Mouse (Mus musculus) embryo, embryonic 11.5 days (tissue): ENCODE results near the gene Supt16.

ENCODE experiments used
- DNase-seq: peaks from one replicate; pipeline ENCODE4 v3.0.0-alpha.2; 2012; ENCODE audit warnings: low read depth, low spot score

The Supt16 gene

DNA sequence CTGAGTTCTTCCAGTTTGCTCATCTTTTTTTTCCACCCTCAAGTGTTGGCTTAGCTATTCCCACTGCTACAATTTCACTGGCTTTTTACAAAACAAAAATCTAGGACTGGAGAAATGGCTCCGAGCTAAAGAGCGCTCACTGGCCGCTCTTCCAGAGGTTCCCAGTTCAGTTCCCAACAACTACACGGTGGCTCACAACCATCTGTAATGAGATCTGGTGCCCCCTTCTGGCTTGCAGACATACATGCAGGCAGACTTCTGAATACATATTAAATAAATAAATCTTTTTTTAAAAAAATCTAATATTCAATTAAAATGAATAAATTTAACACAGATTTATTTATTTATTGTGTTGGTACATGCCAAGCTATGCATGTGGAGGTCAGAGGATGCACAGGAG lies 50.7 kb downstream of the Supt16 start:
- DNase-seq: no peak

DNA sequence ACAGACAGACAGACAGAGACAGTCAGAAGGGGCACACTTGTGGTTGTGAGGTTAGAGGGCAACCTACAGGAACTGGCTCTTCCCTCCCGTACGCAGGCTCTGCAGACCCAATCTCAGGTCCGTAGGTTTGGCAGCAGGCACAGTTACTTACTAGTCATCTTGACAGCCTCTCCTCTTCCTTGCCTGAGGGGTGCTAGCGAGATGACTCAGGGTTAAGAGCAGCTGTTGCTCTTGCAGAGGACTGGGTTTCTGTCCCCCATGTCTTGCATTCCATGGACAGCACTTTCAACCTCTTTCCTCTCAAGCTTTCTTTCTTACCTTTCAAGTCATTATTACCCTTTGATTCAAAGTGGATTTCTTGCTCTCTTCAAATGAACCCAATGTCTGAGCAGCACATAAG lies 53.1 kb downstream of the Supt16 start:
- no peak for DNase-seq

- no peak for DNase-seq
These were observed 55.6 kb downstream of the Supt16 start for GRCm38 (mm10) chr14:52141445-52142127.

DNA sequence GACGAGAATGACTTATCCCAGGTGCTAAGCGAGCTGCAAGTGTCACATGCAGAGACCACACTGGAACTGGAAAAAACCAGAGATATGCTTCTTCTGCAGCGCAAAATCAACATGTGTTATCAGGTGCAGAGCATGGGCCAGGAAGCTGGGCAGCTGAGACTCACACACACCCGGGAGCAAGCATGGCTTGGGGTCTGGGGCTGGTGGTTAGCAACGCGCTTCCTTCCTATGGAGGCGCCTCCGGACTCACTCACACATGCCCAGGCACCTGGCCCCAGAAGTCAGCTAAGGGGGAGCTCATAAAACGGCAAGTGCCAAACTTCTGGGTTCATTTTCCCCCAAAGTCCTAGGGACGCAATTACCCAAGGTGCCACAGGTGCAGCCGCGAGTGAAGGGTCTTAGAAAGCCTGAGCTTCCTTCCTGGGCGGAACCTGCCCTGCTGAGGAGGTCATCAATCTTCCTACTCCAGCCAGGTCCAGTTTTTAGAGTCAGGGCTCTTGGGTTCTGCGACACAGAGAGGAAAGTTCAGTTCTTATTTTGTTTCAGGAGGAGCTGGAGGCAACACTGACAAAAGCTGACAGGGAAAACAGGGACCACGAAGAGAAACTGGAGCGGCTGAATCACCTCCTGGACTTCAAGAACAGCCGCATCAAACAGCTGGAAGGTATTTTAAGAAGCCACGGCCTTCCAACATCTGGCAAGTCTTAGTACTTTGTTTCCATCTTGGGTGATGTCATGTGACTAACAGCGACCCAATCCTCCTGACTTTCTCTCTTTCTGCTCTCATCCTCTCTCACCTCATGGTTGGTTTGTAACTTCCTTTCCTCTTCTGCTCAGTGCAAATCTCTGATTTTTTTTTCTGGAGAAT lies 56.4 kb downstream of the Supt16 start:
- no peak for DNase-seq

GRCm38 (mm10) chr14:52133584-52133983 lies 63.6 kb downstream of the Supt16 start:
- no peak for DNase-seq

DNA sequence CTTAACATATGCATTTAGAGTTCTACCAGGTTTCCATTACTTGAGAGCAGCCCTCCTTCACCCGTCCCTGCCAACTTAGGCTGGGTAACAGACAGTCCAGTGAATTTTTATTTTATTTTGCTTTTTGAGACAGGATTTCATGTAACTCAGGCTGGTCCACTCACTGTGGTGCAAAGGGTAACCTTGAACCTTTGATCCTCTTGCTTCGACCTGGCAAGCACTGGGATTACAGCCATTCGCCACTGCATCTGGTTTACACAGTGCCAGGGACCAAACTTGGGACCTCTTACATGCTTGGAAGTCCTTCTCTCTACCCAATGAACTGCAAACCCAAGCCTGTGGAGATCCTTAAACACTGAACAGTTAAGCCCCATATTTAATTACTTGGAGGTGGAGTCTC lies 72.6 kb downstream of the Supt16 start:
- no peak for DNase-seq

DNA sequence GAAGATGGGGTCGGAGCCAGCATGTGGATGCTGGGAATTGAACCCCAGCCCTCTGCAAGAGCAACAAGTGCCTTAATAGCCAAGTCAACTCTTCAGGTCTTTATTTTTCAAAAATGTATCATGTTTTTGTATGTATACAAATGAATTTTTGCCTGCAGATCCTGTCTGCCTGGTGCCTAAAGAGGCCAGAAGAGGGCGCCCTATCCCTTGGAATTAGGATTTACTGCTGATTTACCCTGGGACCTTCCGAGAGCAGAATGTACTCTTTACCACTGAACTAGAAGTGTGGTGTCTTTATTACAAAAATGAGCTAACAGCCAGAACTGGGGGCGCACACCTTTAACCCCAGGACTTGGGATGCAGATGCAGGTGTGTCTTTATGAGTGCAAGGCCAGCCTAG lies 73.3 kb downstream of the Supt16 start:
- DNase-seq: peak; percentile 59

DNA sequence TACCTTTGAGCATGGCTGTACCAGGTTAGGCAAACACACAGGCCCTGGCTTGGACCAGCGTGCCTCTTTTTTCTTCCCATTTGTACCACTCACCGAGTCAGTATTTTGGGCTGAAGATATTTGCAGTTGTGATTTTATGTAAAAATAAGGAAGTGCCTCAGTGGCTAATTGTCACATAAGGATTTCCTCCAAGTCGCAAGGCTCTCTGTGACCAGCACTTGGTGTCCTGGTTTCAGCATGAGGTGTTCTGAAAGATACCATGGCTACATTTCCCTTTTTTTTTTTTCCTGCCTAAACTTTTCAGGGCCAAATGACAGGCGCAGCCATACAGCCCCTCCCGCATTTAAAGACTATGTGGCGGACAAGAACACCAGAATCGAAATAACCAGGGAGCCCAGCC lies 77.0 kb downstream of the Supt16 start:
- no peak for DNase-seq

DNA sequence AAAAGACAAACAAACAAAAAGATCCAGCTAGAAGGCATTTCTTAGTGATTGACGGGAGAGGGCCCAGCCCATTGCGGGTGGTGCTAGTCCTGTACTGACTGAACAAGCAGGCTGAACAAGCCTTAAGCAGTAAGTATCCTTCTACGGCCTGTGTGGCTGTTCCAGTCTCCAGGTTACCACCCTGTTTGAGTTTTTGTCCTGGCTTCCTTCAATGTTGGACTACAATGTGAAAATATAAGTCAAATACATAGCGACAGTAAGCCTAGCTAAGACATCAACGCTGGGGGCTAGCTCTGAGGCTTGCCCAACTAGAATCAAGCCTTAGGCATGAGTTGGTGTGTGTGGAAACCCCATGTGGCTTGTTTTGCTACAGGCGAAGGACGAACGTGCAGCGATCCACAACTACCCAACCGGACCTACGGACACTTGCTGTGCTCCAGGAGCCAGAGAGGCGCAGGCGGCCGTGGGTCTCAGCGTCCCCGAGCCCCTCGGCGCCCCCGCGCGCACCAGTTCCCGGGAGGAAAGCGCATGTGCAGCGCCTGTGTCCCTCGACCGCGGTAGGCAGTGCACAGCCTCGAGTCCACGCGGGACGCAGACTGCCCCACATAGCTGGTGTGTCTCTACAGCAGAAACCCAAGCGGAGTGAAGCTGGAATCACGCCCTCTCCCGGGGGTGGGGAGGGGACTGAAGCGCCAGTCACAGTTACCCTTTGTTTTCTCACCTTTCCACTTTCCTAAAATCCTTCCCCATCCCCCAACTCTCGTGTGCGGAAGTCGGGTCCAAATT lies 78.2 kb downstream of the Supt16 start:
- peak; percentile 45 for DNase-seq

- DNase-seq: no peak
These were observed 78.8 kb downstream of the Supt16 start for GRCm38 (mm10) chr14:52118456-52118822.

DNA sequence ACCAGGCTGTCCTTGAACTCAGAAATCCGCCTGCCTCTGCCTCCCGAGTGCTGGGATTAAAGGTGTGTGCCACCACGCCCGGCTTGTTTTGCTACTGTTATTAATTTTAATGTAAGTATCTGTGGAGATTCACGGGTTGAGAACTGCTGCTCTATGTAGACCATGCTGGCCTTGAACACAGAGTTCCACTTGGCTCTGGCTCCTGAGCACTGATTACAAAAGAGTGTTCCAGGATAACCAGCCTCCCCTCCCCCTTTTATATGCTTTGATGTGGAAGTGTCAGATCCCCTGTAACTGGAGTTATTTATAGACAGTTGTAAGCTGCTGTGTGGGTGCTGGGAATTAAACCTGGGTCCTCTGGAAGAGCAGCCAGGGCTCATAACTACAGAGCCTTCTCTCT lies 80.0 kb downstream of the Supt16 start:
- DNase-seq: no peak

- no peak for DNase-seq
These were observed 83.1 kb downstream of the Supt16 start for GRCm38 (mm10) chr14:52114101-52114500.
